Mouse (Mus musculus) liver, adult 2 months (tissue): ENCODE results near the gene Il27ra. TPM values are rescaled to one million over a fixed set of nuclear protein-coding genes. Genes with fewer than 3 reads are reported as not detected.

Experiments used
- DNase-seq: peaks from one replicate; pipeline ENCODE4 v3.0.0-alpha.2; 2011; ENCODE audit warnings: low read depth, low spot score; ENCODE audit errors: extremely low read depth
- H3K27ac ChIP-seq: fragments of 200-500 bp; replicated peaks from 2 replicates; pipeline ENCODE4 v1.5.1; 2012; ENCODE audit warnings: low read depth, mild to moderate bottlenecking, control low read depth, inconsistent platforms, low read length; ENCODE audit not compliant: insufficient read depth
- H3K27me3 ChIP-seq: fragments of 200-500 bp; 2 replicates; pipeline ENCODE4 v1.6.1; 2012; ENCODE audit warnings: mild to moderate bottlenecking, moderate library complexity, low read length, inconsistent platforms; ENCODE audit not compliant: control insufficient read depth, insufficient read depth
- H3K36me3 ChIP-seq: fragments of 200-500 bp; 2 replicates; pipeline ENCODE4 v1.6.1; 2012; ENCODE audit warnings: low read length, inconsistent platforms; ENCODE audit not compliant: control insufficient read depth, insufficient read depth
- H3K4me1 ChIP-seq: fragments of 200-500 bp; 2 replicates; pipeline ENCODE4 v1.6.1; 2011; ENCODE audit warnings: low read length; ENCODE audit not compliant: control insufficient read depth, insufficient read depth
- H3K4me3 ChIP-seq: fragments of 200-500 bp; 2 replicates; pipeline ENCODE4 v1.5.1; 2011; ENCODE audit warnings: low read depth, mild to moderate bottlenecking, control low read depth, low read length, moderate library complexity; ENCODE audit not compliant: insufficient read depth
- H3K79me2 ChIP-seq: fragments of 200-500 bp; 2 replicates; pipeline ENCODE4 v1.6.1; 2012; ENCODE audit warnings: inconsistent platforms, mild to moderate bottlenecking, low read length, moderate library complexity; ENCODE audit not compliant: control insufficient read depth, insufficient read depth
- H3K9ac ChIP-seq: fragments of 200-500 bp; 2 replicates; pipeline ENCODE4 v1.6.1; 2012; ENCODE audit warnings: low read depth, mild to moderate bottlenecking, control low read depth, inconsistent platforms, low read length
- CTCF ChIP-seq: fragments of 200-500 bp; IDR thresholded peaks from 2 replicates; pipeline ENCODE4 v1.5.1; 2011; ENCODE audit warnings: low read depth, low read length, control low read depth
- POLR2A ChIP-seq: fragments of 200-500 bp; IDR thresholded peaks from 2 replicates; pipeline ENCODE4 v1.6.1; 2011; ENCODE audit warnings: low read length, control low read depth; ENCODE audit not compliant: insufficient read depth; ENCODE audit errors: extremely low read depth
- WGBS: fragments of 180-500 bp; shearing (Covaris S2); methylation state at CpG from one replicate; pipeline ENCODE4 v1.1.7; 2018; 5-methylcytosine and 5-hydroxymethylcytosine counted together
- polyA plus RNA-seq: library from polyadenylated mRNA; depleted of rRNA; stranded (reverse); fragments of >200 nt; gene quantifications from 2 replicates; pipeline ENCODE4 v1.2.3, GENCODE M21; 2012
- total RNA-seq: library from RNA; depleted of rRNA; stranded (reverse); fragments of >200 nt; gene quantifications from 2 replicates; pipeline ENCODE4 v1.2.3, GENCODE M21; 2014

Gene Il27ra
- total and polyA plus RNA-seq, 2 experiments, result 1.5 to 2.1 TPM

DNA sequence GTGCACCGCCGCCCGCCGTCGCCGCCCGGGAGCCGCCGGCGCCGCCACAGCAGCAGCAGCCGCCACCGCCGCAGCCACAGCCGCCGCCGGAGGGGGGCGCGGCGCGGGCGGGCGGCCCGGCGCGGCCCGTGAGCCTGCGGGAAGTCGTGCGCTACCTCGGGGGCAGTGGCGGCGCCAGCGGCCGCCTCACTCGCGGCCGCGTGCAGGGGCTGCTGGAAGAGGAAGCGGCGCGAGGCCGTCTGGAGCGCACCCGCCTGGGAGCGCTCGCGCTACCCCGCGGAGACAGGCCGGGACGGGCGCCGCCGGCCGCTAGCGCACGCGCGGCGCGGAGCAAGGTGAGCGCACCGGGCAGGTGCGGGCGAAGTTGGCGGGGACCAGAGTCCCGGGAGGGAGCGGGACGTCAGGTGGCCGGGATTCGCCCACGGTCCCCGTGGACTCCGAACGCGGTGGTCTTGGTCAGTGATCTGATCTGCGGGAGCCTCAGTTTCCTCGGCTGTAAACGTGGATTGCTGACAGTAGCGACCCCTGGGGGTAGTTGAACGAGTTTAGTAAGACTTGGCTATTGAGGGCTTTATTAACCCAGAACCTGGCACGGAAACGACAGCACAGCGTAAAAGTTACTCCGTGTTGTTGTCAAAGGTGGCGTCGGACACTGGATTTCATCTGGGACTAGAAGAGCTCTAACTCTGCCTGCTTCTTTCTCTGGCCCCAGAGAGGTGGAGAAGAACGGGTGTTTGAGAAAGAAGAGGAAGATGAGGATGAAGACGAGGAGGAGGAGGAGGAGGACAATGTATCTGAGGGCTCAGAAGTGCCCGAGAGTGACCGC lies 43.9 kb downstream of the Il27ra start:
- peak overlapping the region; percentile 71 for H3K4me3 ChIP-seq
- 10% methylated on average over 89 of the region's 92 CpGs for WGBS
- H3K9ac ChIP-seq, result peak overlapping the region; percentile 82
- no peaks in the 10 kb centered on the region; the same call in 1 of the 2 replicates for H3K36me3 ChIP-seq
- no peaks in the 10 kb centered on the region for H3K79me2 ChIP-seq
- no peaks in the 10 kb centered on the region for H3K27me3 ChIP-seq
- DNase-seq, result peak; percentile 70
- peak overlapping the region; percentile 63 for H3K27ac ChIP-seq
- H3K4me1 ChIP-seq, result peaks cover 21% of the 10 kb centered on the region
- TF ChIP-seq POLR2A (no peak), CTCF (no peak)

- Histone ChIP-seq H3K27me3 (no peaks in the 10 kb centered on the region), H3K4me3 (peak within 1 kb of the TSS; percentile 91), H3K4me1 (peaks cover 12% of the 10 kb centered on the region), H3K36me3 (no peaks in the 10 kb centered on the region; the same call in 1 of the 2 replicates), H3K79me2 (no peaks in the 10 kb centered on the region), H3K9ac (peak within 1 kb of the TSS; percentile 99), H3K27ac (peak within 1 kb of the TSS; percentile 84)
- WGBS, result 17% methylated on average over 101 of the region's 112 CpGs
- TF ChIP-seq CTCF, result no peak
- no peak for DNase-seq
Observed at GRCm38 (mm10) chr8:83997511-83998141, 44.8 kb downstream of the Il27ra start, which contains the start of gene Samd1. TSS of gene Samd1 (plus strand) at chr8:83997672.

DNA sequence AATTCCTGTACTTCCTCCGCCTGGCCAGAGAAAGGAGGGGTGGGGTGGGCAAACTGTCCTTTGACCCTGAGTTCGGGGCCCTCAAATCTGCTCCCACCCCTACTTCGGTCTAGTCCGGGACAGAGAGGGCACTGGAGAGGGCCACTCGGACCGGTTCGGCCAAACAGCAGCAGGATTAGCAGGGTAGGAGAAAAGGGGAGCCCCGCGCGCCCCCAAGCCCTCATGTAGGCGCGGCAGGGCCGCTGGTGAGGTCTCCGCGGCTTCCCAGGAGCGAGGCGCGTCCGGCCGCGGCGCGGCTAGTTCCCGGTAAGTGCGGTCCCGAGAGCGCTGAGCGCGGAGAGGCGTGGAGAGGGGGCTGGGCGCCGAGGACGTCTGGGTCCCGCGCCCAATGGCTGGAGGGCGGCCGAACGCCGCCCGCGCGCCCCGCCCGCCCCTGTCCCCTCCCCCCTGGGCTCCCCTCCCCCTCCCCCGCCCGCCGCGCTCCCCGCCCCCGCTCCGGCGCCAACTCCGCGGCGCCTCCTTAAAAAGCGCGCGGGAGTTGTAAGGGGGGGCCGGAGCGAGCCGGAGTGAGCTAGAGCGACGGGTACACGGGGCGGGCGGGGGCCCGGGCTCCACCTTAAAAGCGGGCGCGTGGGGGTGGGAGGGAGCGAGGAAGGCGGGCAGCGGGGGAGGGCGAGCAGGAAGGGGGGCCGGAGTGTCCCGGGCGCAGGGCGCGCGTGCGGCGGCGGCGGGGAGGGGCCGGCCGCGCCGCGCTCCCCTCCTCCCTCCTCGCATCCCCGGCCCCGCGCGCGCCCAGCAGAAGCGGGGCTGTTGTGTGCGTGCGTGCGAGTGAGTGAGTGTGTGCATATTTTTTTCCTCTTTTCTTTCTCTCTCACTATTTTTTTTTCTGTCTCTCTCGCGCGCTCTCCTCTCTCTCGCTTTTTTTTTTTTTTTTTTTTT lies 45.6 kb downstream of the Il27ra start:
- Histone ChIP-seq H3K4me1 (peaks cover 12% of the 10 kb centered on the region), H3K9ac (peak overlapping the region; percentile 99), H3K79me2 (no peaks in the 10 kb centered on the region), H3K4me3 (peak overlapping the region; percentile 91), H3K27me3 (no peaks in the 10 kb centered on the region), H3K36me3 (peaks cover 5% of the 10 kb centered on the region), H3K27ac (peak overlapping the region; percentile 84)
- TF ChIP-seq POLR2A, result peak; percentile 87
- TF ChIP-seq CTCF, result no peak
- WGBS, result 1% methylated on average over 58 of the region's 103 CpGs
- peak; percentile 70 for DNase-seq

GRCm38 (mm10) chr8:83995973-83996372 lies 46.4 kb downstream of the Il27ra start:
- 60% methylated on average over 12 of the region's 12 CpGs for WGBS
- no peak for DNase-seq
- Histone ChIP-seq H3K79me2 (no peaks in the 10 kb centered on the region), H3K27ac (no peak overlapping the region), H3K36me3 (peaks cover 9% of the 10 kb centered on the region), H3K27me3 (no peaks in the 10 kb centered on the region), H3K4me3 (no peak overlapping the region), H3K4me1 (peaks cover 12% of the 10 kb centered on the region), H3K9ac (no peak overlapping the region)
- no peak for TF ChIP-seq CTCF
- TF ChIP-seq POLR2A, result no peak

DNA sequence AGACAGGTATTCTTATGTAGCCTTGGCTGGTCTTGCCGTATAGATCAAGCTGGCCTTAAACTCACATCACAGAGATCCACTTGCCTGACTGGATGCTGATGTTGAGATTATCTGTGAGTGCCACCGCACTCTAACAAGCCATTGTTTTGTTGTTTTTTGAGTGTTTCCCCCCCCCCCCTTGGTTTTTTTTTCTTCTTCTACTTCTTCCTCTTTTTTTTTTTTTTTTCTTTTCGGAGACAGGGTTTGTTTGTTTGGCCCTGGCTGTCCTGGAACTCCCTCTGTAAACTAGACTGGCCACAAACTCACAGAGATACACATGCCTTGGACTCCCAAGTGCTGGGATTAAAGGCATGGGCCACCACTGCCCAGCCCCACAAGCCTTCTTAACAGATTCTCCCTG lies 48.4 kb downstream of the Il27ra start:
- no peak for TF ChIP-seq POLR2A
- no peak for TF ChIP-seq CTCF
- H3K4me1 ChIP-seq, result peaks cover 6% of the 10 kb centered on the region
- H3K27ac ChIP-seq, result no peak overlapping the region
- no peak overlapping the region for H3K9ac ChIP-seq
- no peaks in the 10 kb centered on the region for H3K79me2 ChIP-seq
- peaks cover 16% of the 10 kb centered on the region for H3K36me3 ChIP-seq
- no peaks in the 10 kb centered on the region for H3K27me3 ChIP-seq
- no peak for DNase-seq
- no peak overlapping the region for H3K4me3 ChIP-seq
- WGBS, result 60% methylated on average over 3 of the region's 3 CpGs
